8 mouse cellular contexts compared by ENCODE assay signal in genomic region chr11:97839441-97840134, GRCm38 (mm10). TPM values are rescaled to one million over a fixed set of nuclear protein-coding genes. Genes with fewer than 3 reads are reported as not detected.
DNase-seq lines count a peak whose midpoint lies in the region; ATAC-seq and TF ChIP-seq lines count a peak whose summit lies in the region.

No protein-coding gene starts in this region.

- peaks cover 14% of the 10 kb centered on the region for H3K4me1 ChIP-seq in forebrain, embryonic 12.5 days
- peaks cover 14% of the 10 kb centered on the region for H3K4me1 ChIP-seq in forebrain, embryonic 16.5 days (replicated peaks; ENCODE audit: control insufficient read depth, insufficient read depth, low read length)
- H3K4me1 ChIP-seq in lung, postnatal 0 days (ENCODE audit: insufficient read depth, low read depth, low read length), result no peaks in the 10 kb centered on the region
- H3K4me1 ChIP-seq in intestine, postnatal 0 days (replicated peaks; ENCODE audit: control insufficient read depth, insufficient read depth, low read length), result no peaks in the 10 kb centered on the region

- ATAC-seq in forebrain, embryonic 12.5 days (ENCODE audit: low FRiP score), result no peak
- ATAC-seq in forebrain, embryonic 16.5 days, result no peak
- ATAC-seq in lung, postnatal 0 days, result peak; percentile 16; the same call in 1 of the 2 replicates
- 0 out of 2 replicates have a peak, but pooled peaks have one; percentile 10 for ATAC-seq in intestine, postnatal 0 days

- no peak for TF ChIP-seq CTCF in lung, postnatal 0 days (IDR thresholded peaks at IDR 0.05)
- no peak for TF ChIP-seq CTCF in intestine, postnatal 0 days (IDR thresholded peaks at IDR 0.05; ENCODE audit: low read depth)

- H3K4me3 ChIP-seq in forebrain, embryonic 12.5 days (replicated peaks), result no peak overlapping the region
- no peak overlapping the region for H3K4me3 ChIP-seq in forebrain, embryonic 16.5 days (replicated peaks; ENCODE audit: low read length)
- H3K4me3 ChIP-seq in lung, postnatal 0 days (ENCODE audit: low read depth, low read length), result no peak overlapping the region
- no peak overlapping the region for H3K4me3 ChIP-seq in intestine, postnatal 0 days (ENCODE audit: low read depth, low read length)

- H3K9ac ChIP-seq in forebrain, embryonic 12.5 days, result 0 out of 2 replicates have a peak overlapping the region, but pooled peaks have one; percentile 14
- H3K9ac ChIP-seq in forebrain, embryonic 16.5 days (replicated peaks; ENCODE audit: low read depth, low read length), result no peak overlapping the region
- H3K9ac ChIP-seq in lung, postnatal 0 days (replicated peaks; ENCODE audit: low read depth), result no peak overlapping the region
- no peak overlapping the region for H3K9ac ChIP-seq in intestine, postnatal 0 days (ENCODE audit: low read depth, low read length)

- H3K4me2 ChIP-seq in forebrain, embryonic 12.5 days, result no peak overlapping the region
- no peak overlapping the region for H3K4me2 ChIP-seq in forebrain, embryonic 16.5 days (ENCODE audit: low read length)
- no peak overlapping the region for H3K4me2 ChIP-seq in lung, postnatal 0 days (replicated peaks; ENCODE audit: low read depth, low read length)
- no peak overlapping the region for H3K4me2 ChIP-seq in intestine, postnatal 0 days (replicated peaks; ENCODE audit: low read depth)

- H3K36me3 ChIP-seq in forebrain, embryonic 12.5 days (replicated peaks), result peaks cover 35% of the 10 kb centered on the region
- H3K36me3 ChIP-seq in forebrain, embryonic 16.5 days (ENCODE audit: control insufficient read depth, insufficient read depth), result peaks cover 5% of the 10 kb centered on the region; the same call in 1 of the 2 replicates
- H3K36me3 ChIP-seq in lung, postnatal 0 days (ENCODE audit: insufficient read depth, low read length), result peaks cover 14% of the 10 kb centered on the region
- peaks cover 41% of the 10 kb centered on the region for H3K36me3 ChIP-seq in intestine, postnatal 0 days (ENCODE audit: control insufficient read depth, insufficient read depth)

- H3K27me3 ChIP-seq in forebrain, embryonic 12.5 days, result no peaks in the 10 kb centered on the region
- H3K27me3 ChIP-seq in forebrain, embryonic 16.5 days (replicated peaks; ENCODE audit: control insufficient read depth, insufficient read depth, low read length), result no peaks in the 10 kb centered on the region
- H3K27me3 ChIP-seq in lung, postnatal 0 days (replicated peaks; ENCODE audit: insufficient read depth, low read length), result no peaks in the 10 kb centered on the region
- H3K27me3 ChIP-seq in intestine, postnatal 0 days (replicated peaks; ENCODE audit: control insufficient read depth, insufficient read depth, low read length), result no peaks in the 10 kb centered on the region

- WGBS in forebrain, embryonic 12.5 days, result 57% methylated on average over 11 of the region's 11 CpGs
- WGBS in forebrain, embryonic 16.5 days, result 60% methylated on average over 11 of the region's 11 CpGs
- WGBS in lung, postnatal 0 days, result 48% methylated on average over 11 of the region's 11 CpGs
- 58% methylated on average over 11 of the region's 11 CpGs for WGBS in intestine, postnatal 0 days

- no peak for TF ChIP-seq EP300 in lung, postnatal 0 days (IDR thresholded peaks at IDR 0.05)

- H3K27ac ChIP-seq in forebrain, embryonic 12.5 days, result peak overlapping the region; percentile 36; the same call in 1 of the 2 replicates
- H3K27ac ChIP-seq in forebrain, embryonic 16.5 days (ENCODE audit: low read length), result no peak overlapping the region
- H3K27ac ChIP-seq in lung, postnatal 0 days (ENCODE audit: low read length), result 0 out of 2 replicates have a peak overlapping the region, but pooled peaks have one; percentile 0
- H3K27ac ChIP-seq in intestine, postnatal 0 days (ENCODE audit: low read depth, low read length), result no peak overlapping the region

- intact Hi-C loops in left cerebral cortex, postnatal 25 days (cut with DNase I), result loop anchor here (2.0 kb wide), 2 partner anchors 35 to 43 kb away; no protein-coding TSS in a partner anchor
- intact Hi-C loops in gastrocnemius, postnatal 36 days (cut with DNase I), result loop anchor here (5.0 kb wide), 1 partner anchor 42 kb away; the partner anchor contains the start of gene Lasp1

- DNase-seq in lung, postnatal 0 days (ENCODE audit: low spot score), result no peak
- no peak for DNase-seq in lung, postnatal 10 days
- DNase-seq in testis, postnatal 10 days (ENCODE audit: low spot score), result peak; percentile 41
- DNase-seq in left cerebral cortex, postnatal 25 days (ENCODE audit: low spot score in 2 of 2), result no peak
- no peak for DNase-seq in gastrocnemius, postnatal 36 days

- no peaks in the 10 kb centered on the region for H3K9me3 ChIP-seq in forebrain, embryonic 12.5 days
- no peaks in the 10 kb centered on the region for H3K9me3 ChIP-seq in forebrain, embryonic 16.5 days (ENCODE audit: control insufficient read depth, low read length)
- no peaks in the 10 kb centered on the region for H3K9me3 ChIP-seq in lung, postnatal 0 days (ENCODE audit: low read length)
- H3K9me3 ChIP-seq in intestine, postnatal 0 days (ENCODE audit: control insufficient read depth), result no peaks in the 10 kb centered on the region

RNA-seq across cellular contexts. Expression of gene B230217C12Rik, which starts 1.0 kb away (rescaled TPM):
- 15.1 and 17.0 TPM in 2 replicates for polyA plus RNA-seq in forebrain, embryonic 12.5 days (2016; fragmentation: Nextera tagmentation; extraction: Ambion mirVana)
- 21.1 and 24.1 TPM in 2 replicates for polyA plus RNA-seq in forebrain, embryonic 16.5 days (2015; fragmentation: Nextera tagmentation; extraction: Ambion mirVana)
- polyA plus RNA-seq in lung, postnatal 0 days (2015; fragmentation: Nextera tagmentation; extraction: Ambion mirVana), result 1.3 and 1.5 TPM in 2 replicates
- 1.8 and 2.0 TPM in 2 replicates for polyA plus RNA-seq in intestine, postnatal 0 days (2015; fragmentation: Nextera tagmentation; extraction: Ambion mirVana)
- total RNA-seq in left cerebral cortex, postnatal 25 days (2021), result 10 to 100 TPM; 75.4 to 75.9 TPM
- total RNA-seq in gastrocnemius, postnatal 36 days (2021), result under 1 TPM; 0.31 to 0.64 TPM

RNA-seq across cellular contexts. Expression of gene Lasp1, which starts 40.8 kb away (rescaled TPM):
- 103 and 109 TPM in 2 replicates for polyA plus RNA-seq in forebrain, embryonic 12.5 days (2016; fragmentation: Nextera tagmentation; extraction: Ambion mirVana)
- polyA plus RNA-seq in forebrain, embryonic 16.5 days (2015; fragmentation: Nextera tagmentation; extraction: Ambion mirVana), result 140 and 159 TPM in 2 replicates
- polyA plus RNA-seq in lung, postnatal 0 days (2015; fragmentation: Nextera tagmentation; extraction: Ambion mirVana), result 96.4 and 107 TPM in 2 replicates
- 98.2 and 103 TPM in 2 replicates for polyA plus RNA-seq in intestine, postnatal 0 days (2015; fragmentation: Nextera tagmentation; extraction: Ambion mirVana)
- total RNA-seq in left cerebral cortex, postnatal 25 days (2021), result 100 to 1,000 TPM; 192 to 202 TPM
- total RNA-seq in gastrocnemius, postnatal 36 days (2021), result 10 to 100 TPM; 14.2 to 15.4 TPM

RNA-seq across cellular contexts. Expression of gene Fbxo47, which starts 44.4 kb away (rescaled TPM):
- 0.60 and 0.91 TPM in 2 replicates for polyA plus RNA-seq in forebrain, embryonic 12.5 days (2016; fragmentation: Nextera tagmentation; extraction: Ambion mirVana)
- polyA plus RNA-seq in forebrain, embryonic 16.5 days (2015; fragmentation: Nextera tagmentation; extraction: Ambion mirVana), result 0.63 and 0.68 TPM in 2 replicates
- polyA plus RNA-seq in lung, postnatal 0 days (2015; fragmentation: Nextera tagmentation; extraction: Ambion mirVana), result 0.08 and 0.29 TPM in 2 replicates
- 0.64 and 0.83 TPM in 2 replicates for polyA plus RNA-seq in intestine, postnatal 0 days (2015; fragmentation: Nextera tagmentation; extraction: Ambion mirVana)
- 1 to 10 TPM; 1.8 to 2.1 TPM for total RNA-seq in left cerebral cortex, postnatal 25 days (2021)
- total RNA-seq in gastrocnemius, postnatal 36 days (2021), result not detected

RNA-seq across cellular contexts. Expression of gene Rpl23, which starts 57.4 kb away (rescaled TPM):
- polyA plus RNA-seq in forebrain, embryonic 12.5 days (2016; fragmentation: Nextera tagmentation; extraction: Ambion mirVana), result 392 and 426 TPM in 2 replicates
- 298 and 306 TPM in 2 replicates for polyA plus RNA-seq in forebrain, embryonic 16.5 days (2015; fragmentation: Nextera tagmentation; extraction: Ambion mirVana)
- 464 and 478 TPM in 2 replicates for polyA plus RNA-seq in lung, postnatal 0 days (2015; fragmentation: Nextera tagmentation; extraction: Ambion mirVana)
- 538 and 555 TPM in 2 replicates for polyA plus RNA-seq in intestine, postnatal 0 days (2015; fragmentation: Nextera tagmentation; extraction: Ambion mirVana)
- total RNA-seq in left cerebral cortex, postnatal 25 days (2021), result 100 to 1,000 TPM; 340 to 351 TPM
- total RNA-seq in gastrocnemius, postnatal 36 days (2021), result 100 to 1,000 TPM; 349 to 430 TPM

Comparison
In these comparisons a context has a peak if more than half of its experiments do, and no peak if none do; other contexts are left out.
1. H3K27ac ChIP-seq: peak in forebrain, embryonic 12.5 days (single experiment) and lung, postnatal 0 days (single experiment); none in forebrain, embryonic 16.5 days (single experiment) and intestine, postnatal 0 days (single experiment).
2. ATAC-seq: peak in lung, postnatal 0 days (single experiment) and intestine, postnatal 0 days (single experiment); none in forebrain, embryonic 12.5 days (single experiment) and forebrain, embryonic 16.5 days (single experiment).